Mouse (Mus musculus) testis, adult 2 months (tissue): ENCODE measurements around the gene Cyp2d11.

ENCODE experiments used
- CTCF ChIP-seq: fragments of 200-500 bp; IDR thresholded peaks from 2 replicates; pipeline ENCODE4 v1.5.1; 2012; ENCODE audit warnings: low read depth, mild to moderate bottlenecking, inconsistent platforms, low read length, moderate library complexity; ENCODE audit not compliant: control insufficient read depth, insufficient read depth, insufficient replicate concordance
- POLR2A ChIP-seq: fragments of 200-500 bp; IDR thresholded peaks from 2 replicates; pipeline ENCODE4 v1.6.1; 2012; ENCODE audit warnings: low read depth, mild to moderate bottlenecking, inconsistent platforms, low read length, moderate library complexity; ENCODE audit not compliant: control insufficient read depth

GRCm38 (mm10) chr15:82402106-82402505, 8.3 kb upstream of the Cyp2d11 start:
- TF ChIP-seq CTCF = no peak
- TF ChIP-seq POLR2A = no peak
